Mouse (Mus musculus) heart, adult 9 months (tissue): Measurements from ENCODE around the gene Gm11549.
A peak's percentile ranks its signal among the peaks of the same experiment; 100 is the strongest.

ENCODE experiments used
- DNase-seq, 2 experiments: peaks; one replicate each; pipeline ENCODE4 v3.0.0; 2022; ENCODE audit warnings: low spot score in 2 of 2

The Gm11549 gene

DNA sequence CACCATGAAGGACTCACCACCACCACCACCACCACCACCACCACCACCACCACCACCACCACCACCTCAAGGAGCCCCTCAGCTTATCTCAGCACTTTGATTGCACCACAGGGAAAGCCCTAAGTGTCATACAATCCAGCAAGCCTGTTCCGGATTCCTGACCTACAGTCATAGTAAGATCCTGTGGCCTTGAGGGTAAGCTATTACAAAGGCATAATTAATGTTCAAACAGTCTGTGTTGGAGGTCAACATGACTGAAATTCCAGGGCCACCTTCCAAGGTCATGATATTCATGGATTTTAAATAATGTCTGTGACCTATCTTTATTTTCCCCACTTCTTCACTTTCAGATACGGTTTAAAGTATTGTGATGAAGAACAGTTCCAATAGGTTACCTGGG lies 41.1 kb downstream of the Gm11549 start:
- no peak for DNase-seq

DNA sequence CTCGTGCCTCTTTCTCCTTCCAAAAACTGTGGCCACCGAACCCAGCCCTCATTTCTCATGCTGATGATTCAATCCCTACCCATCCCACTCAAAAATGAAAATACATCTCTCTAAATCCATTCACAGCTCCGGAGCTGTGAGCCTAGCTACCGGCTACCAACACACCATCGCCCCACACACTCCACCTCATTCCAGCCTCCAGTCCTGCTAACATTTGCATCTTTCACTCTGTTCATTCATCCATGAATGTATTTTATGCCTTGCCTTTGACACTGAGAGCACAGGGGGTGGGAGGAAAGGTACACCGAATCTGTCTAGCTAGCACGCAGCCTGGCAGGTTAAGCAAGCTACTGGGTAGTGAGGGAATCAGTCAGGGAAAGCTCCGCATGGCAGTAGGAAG lies 42.8 kb downstream of the Gm11549 start:
- no peak for DNase-seq

DNA sequence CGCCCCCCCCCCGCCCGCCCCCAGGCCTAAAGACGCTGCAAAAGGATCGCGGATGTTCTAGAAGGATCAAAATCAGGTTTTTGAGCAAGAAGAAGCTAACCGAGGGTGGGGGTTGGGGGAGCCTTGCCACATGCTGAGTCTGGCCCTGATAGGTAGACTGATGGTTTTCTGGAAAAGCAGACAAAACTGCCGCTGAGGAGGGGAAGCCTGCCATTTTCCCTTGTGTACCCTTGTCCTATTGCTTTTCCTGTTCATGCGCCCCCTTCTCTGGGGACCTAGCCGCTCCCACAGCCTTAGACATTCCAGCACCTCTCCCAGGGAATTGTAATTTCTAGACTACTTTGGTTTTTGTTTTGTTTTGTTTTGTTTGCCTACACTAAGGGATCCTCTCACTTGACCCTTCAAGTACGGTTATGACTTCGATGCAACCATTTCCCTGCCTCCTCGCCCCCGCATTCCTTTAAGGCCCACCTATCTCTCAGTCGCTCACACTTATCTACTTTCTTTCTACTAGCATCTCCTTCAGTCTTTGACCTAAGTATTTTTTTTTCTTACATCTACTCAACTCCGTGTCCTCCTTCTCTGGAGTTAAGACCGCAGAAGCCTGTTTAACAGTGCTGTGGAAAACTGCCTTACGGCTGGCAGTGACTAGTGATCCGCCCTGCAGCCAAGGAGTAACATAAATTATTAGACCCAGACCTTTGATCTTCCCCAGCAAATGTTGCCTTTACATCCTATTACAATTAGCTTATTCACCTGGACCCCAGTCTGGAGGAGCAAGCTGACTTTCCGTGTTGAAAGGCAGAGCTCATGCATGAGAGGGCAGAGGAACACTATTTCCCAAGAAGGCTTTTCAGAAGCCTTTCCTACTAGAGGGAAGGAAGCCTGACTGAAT lies 45.1 kb downstream of the Gm11549 start:
- peak; percentile 15 to 23 for DNase-seq

DNA sequence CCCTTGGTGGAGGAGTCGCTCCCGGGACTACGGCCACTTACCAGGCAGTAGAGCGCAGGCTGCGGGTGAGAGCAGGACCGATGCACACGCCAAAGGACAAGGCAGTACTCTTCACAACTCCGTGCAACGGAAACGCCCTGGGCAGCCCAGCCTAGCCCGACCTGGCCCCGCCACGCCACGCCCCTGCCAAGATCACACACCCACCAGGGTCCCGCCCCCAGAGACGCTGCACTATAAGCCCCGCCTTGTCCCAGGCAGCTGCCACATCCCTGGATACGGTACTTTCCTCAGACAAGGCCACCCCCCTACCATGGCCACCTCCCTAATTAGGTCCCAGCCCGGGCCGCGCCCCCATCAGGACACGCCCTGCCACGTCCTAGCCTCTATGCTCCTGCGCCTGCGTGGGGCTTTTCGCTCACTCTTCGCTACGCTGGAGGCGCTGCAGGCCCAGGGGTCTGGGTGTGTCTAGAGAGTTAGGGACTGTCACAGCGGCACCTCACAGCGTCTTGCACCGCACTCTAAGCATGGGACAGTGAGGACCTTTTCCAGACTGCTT lies 46.0 kb downstream of the Gm11549 start, which contains the start of the genes Anxa5 and 1810062G17Rik:
Gene Anxa5, minus strand, starts transcription at position 363 of the 556 bp plus-strand sequence.
Gene 1810062G17Rik, plus strand, starts transcription at position 406 of the 556 bp plus-strand sequence.
- peak; percentile 99 to 100 for DNase-seq

DNA sequence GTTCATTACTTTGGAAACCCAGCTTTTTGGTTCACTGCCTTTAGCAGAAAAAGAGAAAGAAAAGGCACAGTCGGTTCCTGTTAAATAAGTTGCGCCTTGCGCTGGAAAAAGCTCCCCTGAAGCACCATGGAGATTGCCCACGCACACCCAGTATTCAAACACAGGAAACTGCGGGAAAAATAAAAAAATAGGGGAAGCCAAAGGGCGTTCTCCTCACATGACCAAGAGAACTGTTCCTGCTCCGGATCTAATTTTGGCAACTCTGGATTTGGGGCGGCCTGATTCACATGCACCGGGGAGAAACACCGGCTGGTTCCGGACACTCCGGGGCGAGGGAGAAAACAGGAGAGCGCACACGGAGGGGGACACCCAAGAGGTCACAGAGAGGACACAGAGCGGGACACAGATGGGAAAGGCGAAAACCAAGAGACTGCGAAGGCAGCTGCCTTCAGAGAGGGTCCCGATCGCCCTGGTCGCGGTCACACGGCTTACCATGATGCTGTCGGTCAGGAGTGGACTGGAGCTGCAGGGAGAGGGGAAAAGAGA lies 46.6 kb downstream of the Gm11549 start:
- peak; percentile 82 to 83 for DNase-seq

DNA sequence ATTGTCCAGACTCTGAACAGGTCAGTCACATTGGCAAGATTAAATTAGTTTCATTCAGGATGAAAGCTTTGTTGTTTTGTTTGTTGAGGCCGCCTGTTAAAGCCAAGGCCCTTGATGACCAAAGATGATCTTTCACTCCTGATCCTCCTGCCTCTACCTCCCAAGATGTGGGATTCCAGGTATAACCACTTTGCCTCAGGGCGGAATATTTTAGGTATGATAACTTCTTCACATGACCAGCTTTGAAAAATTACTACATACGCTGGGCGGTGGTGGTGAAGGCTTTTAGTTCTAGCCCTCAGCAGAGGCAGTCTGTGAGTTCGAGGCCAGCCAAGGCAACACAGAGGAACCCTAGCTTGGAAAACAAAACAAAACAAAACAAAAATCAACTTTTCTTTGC lies 47.2 kb downstream of the Gm11549 start:
- DNase-seq: no peak

DNA sequence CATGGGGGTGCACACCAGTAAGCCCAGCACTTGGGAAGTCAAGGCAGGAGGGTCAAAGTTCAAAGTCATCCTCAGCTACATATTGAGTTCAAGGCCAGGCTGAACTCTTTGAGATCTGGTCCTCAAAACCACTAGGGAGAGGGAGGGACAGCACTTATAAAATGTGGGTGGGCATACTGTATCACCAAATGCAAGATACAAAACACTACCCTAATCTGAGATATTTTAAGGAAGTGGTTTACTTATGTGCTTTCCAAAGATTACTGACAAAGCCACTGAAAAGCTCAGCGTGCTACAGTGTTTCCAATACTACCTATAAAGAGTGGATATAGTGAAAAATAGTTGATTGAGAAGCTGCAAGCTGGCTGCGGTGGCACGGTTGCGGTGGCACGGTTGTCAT lies 48.4 kb downstream of the Gm11549 start:
- no peak for DNase-seq

DNA sequence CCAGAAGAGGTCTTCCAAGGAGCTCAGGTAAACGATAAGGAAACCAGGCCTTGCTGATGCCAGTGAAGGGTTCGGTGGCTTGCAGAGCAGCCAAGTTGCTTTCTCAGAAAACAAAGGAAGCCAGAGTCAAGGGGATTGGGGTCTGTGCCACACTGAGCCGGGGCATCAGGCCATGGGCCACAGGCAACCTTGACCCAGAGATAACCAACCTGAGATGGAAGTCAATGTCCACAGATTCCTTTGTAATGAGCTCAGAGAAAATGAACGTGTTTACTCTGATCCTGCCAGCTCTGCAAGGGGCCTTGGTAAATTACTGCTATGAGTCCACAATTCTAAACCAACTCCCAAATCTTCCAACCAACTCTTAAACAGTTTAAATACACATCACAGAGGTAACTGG lies 49.8 kb downstream of the Gm11549 start:
- DNase-seq: no peak

DNA sequence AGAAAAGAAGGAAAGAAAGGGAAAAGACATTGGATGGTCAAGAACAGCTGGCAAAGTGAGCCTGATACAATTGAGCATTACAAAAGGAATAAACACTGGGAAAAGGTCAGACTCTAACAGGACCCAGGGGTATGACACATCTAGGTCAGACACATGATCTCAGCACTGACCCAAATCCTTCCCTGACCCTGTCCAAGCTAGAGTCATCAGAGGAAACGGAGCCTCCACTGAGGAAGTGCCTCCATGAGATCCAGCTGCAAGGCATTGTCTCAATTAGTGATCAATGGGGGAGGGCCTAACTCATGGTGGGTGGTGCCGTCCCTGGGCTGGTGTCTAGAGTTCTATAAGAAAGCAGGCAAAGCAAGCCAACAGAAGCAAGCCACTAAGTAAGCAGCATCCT lies 52.7 kb downstream of the Gm11549 start:
- DNase-seq: peak; percentile 50 to 54

DNA sequence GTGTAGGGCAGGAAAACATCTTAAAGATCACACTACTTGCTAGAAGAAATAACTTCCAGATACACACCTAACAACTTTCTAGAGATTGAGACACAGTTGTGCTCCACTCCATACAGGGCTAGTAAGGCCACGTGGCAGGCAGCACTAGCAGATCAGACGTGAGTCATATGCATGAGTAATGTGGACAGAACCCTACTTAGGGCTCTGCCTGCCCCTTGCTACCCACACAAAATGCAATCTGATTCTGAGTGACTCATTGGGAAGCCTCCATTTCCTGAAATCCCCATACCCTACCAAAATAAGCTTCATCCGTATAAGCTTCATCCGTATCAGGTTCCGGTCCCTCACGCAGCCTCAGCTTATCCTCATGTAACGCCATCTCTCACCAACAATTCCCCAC lies 54.0 kb downstream of the Gm11549 start:
- no peak for DNase-seq

DNA sequence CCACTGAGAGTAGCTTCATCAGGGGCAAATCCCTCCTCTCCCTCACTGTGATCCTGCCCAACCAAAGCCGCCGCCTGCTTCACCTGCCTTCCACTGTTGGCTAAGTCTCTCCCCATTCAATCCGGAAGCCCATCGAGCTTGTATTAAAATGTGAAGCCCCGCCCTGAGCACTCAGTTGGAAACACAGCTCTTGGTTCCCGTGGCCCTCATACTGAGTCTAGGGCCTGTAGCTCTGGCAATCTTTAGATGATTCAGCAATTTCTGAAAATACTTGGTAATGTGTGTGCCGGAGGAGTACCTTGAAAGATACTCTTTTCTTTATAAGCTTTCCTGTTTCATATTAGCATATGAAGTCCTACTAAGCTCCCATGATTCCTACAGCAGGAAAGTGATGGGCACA lies 56.1 kb downstream of the Gm11549 start:
- no peak for DNase-seq
